Mouse (Mus musculus) telencephalon, adult 2 months (tissue): Measurements from ENCODE around the gene Trappc12.

Experiments used
- DNase-seq: peaks from one replicate; pipeline ENCODE4 v3.0.0-alpha.2; 2011; ENCODE audit warnings: low read depth, low spot score

Trappc12 gene

DNA sequence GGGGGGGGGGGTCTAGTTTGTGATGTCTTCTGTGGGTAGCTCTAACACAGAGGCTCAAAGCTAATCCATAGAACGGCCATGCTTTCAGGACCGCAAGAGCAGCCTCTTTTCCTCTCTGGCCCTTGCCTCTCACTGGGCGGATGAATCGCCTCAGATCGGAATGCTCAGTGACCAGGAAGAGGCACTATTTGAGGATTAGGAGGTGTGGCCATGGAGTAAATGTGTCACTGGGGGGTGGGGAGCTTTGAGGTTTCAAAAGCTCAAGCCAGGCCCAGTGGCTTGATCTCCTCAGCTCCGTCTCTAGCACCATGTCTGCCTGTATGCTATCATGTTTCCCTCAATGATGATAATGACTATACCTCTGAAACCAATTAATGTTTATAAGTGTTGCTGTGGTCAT lies 61.3 kb downstream of the Trappc12 start:
- DNase-seq: no peak

DNA sequence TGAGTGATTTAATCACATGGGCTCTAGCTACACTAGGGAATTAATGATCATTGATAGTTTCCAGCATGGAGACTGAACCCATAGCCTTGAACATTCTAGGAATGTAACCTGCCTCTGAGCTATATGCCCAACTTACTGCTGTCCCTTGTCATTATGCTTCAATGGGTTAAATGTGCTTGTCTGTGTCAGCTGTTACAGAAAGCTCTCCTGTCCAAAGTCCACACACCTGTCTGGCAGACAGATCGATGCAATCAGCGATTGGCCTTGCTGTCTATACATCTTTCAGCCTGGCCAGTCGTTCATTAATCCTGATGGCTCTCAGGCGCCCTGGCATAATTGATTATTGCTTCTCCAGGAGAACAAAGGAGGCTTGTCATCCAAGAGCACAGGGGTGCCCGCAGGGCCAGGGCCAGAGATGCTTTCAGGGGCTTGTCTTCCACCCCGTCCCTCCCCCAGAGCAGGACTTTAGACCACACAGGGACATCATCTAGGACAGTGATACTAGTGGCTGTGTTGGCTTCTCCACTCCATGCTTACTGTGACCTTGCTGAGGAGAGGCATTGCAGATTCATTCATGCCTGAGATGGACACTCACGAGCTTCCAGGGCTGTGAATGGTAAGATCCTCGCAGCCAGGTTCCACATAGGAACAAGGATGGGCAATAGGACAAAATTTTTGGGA lies 63.9 kb downstream of the Trappc12 start:
- DNase-seq: no peak

DNA sequence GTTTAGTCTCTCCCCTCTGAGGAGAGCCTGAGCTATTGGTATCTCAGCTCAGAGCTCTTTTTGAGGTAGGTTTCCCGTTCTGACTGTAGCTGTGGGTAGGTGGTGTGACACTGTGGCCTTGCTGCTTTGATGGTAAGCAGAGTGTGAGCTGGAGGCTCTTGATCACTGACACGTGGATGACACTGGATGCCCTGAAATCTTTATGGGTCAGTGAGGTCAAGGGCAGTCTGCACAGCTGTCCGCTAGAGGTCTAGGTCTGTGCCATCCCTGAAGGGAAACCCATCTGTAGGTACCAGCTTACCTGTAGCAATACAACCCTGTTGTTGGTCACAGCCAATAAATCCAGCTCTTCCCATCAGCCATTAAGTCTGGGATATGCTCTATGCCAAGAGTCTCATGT lies 64.5 kb downstream of the Trappc12 start:
- no peak for DNase-seq

DNA sequence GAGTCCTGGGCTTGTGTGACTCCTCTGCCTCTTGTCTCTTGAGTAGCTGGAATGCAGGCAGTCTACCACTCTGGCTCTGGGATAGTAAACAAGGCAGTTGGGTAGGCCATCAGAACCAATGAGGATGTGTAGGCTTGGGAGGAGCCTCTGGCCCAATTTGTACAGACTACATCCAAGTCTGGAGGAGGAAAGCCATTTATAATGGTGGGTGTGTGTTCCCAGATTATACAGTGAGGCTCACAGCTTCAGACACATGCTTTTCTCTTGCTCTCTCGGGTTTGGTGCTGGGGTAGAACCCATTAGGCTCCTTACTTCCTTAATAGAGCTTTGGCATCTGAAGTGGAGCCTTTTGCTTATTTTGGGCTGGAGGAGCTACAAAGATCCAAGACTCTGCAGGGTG lies 65.6 kb downstream of the Trappc12 start:
- no peak for DNase-seq

DNA sequence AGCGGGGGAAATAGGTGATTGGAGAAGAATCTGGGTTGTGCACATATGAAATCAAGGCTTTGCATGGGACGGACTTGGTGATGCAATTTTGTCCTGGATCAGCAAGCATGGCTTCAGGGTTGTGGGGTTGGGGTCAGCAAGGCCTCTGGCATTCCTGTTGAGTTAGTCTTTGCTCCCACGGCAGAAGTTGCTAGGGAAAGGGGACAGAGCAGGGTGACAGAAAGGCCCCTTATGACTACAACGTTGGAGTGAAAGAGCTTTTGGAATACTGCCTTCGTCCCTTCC lies 74.4 kb downstream of the Trappc12 start:
- DNase-seq: no peak

DNA sequence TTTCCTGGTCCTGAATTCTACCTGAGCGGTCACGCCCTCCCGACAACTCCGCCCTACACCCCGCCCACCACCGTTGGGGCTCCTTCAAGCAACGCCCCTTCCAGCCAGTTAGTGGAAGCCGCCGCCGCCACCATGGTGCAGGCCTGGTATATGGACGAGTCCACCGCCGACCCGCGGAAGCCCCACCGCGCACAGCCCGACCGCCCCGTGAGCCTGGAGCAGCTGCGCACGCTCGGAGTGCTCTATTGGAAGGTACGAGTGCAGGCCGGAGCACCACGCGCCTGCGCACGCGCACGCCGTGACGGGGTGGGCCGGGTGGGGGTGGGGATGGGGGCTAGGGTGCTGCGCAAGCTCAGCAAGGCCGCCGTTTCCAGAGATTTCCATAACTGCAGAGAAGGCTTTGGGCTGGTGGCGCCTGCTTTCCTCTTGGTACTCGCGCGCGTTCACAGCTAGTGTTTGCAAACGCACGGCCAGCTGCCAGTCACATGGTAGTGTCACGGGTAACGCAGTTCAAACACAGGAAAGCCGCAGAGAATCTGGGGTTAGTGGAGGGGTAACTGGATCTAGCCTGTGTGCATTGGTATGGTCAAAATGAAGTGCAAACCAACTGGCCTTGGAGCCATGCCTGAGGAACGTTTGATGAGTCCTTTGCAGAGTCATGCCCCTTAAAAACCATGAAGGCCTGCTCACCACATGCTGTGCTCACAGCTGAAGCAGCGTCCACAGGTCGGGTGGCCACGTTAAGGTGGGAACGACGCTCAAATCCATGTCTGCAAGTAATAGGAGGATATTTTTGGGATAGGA lies 74.9 kb downstream of the Trappc12 start, which contains the start of gene Adi1:
TSS of gene Adi1 (plus strand) at position 111 of the 804 bp plus-strand sequence.
- peak; percentile 83 for DNase-seq

DNA sequence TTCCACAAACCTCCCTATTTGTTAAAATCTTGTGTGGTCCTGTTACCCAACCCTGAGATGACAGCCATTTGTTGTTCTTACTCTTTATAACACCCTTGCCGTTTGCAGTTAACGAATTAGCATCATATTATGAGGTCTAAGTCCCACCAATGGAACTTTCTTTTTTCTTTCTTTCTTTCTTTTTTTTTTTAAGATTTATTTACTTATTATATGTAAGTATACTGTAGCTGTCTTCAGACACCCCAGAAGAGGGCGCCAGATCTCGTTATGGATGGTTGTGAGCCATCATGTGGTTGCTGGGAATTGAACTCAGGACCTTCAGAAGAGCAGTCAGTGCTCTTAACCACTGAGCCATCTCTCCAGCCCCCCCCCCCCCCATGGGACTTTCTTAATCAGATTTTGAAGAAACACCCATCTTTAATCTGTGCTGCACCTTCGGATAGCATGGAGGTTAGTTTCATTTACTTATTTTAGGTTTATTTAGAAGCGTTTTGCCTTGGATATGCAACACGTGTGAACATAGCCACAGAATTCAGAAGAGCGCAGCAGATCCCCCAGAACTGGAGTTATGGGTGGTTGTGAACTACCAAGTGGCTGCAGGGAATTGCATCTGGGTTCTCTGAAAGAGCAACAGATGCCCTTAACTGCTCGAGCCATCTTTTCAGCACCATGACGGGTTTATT lies 76.1 kb downstream of the Trappc12 start:
- DNase-seq: no peak

DNA sequence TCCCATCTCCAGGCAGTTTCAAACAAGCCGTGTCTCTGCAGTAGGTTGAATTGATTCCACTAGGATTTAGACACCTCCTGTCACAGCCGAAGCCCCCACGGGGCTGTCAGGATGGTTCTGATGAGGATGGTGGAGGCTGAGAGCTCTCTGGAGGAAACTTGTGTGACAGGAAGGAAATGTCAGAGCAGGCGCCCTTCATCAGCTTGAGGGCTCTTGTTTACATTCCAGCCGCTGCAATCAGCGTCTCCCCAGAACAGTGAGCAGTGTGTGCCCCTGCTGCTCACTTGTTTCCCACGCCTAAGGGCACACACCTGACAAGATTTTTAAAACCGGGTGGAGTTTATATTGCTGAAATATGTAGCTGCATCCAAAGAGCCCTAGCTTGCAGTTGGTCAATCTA lies 83.0 kb downstream of the Trappc12 start:
- no peak for DNase-seq

DNA sequence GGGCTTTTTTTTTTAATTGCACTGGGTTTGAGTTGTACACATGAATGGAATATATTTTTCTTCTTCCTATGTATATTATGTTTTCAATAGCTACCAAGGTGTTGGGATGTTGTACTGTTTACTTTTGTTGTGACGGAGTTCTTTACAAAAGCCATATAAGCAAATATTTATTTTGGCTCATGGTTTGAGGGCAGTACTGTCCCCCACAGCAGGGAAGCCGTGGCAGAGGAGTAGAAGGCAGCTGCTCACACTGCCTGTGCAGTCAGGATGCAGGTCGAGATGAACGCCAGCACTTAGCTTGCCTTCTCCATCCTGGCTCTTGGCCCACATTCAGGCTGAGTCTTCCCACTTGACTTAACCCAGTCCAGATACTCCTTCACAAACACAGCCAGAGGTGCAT lies 83.5 kb downstream of the Trappc12 start:
- DNase-seq: no peak

DNA sequence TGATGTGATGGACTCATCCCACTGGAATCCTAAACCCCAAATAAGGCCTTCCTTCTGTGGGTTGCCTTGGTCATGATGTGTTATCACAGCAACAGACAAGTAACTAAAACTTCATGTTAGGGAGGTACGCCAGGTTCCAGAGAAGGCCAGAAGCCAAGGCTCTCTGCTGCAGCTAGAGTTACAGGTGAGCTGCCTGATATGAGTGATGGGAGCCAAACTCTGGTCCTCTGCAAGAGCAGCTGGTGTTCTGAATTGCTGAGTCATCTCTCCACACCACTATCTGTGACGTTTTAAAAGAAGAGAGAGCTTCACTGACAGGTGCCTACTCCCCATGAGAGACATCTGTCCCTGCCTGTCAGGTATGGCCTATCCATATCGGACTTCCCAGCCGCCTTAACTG lies 87.6 kb downstream of the Trappc12 start:
- no peak for DNase-seq

DNA sequence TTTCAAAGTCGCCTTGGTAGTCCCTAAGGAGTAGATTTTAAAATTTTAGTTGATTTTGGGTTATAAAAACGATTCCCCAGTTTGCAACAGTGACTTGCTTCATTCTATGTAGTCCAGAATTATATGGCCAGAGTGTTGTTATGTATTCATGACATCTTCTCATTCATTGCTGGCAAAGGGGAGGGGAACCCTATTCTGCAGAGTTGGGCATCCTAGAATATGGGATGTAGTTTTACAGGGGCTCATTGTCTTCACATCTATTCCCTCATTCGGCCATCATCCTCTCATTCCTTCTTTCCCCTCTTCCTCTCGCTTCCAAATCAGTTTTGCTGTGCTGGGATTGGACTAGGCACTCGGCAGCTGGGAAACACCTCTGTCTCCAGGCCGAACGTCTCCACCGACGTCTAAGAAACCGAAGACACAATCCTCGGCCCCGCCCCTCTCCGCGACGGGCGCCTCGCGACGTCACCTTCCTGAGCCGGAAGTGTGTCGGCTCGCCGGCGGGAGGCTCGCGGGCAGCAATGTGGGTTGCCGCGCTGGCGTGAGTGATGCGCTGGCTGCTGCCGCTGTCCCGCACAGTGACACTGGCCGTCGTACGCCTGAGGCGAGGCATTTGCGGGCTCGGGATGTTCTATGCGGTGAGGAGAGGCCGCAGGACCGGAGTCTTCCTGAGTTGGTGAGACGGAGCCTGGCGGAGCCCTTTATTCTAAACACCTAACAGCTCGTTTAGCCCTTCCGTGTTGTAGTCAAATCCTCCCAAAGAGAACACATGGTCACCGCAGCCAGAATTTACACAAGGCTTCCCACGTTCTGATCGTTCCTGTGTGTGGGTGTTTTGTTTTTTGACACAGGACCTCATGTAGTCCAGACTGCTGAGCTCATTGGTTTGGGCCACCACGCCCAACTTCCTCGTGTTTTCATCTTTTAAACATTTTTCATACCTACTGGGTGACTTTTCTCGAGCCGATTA lies 100.8 kb downstream of the Trappc12 start, which contains the start of gene Rnaseh1:
TSS of gene Rnaseh1 (plus strand) at position 462 of the 970 bp plus-strand sequence.
- peak; percentile 79 for DNase-seq
